Mouse (Mus musculus) liver, postnatal 0 days (tissue): ENCODE data around the gene Hist1h1e. TPM values are rescaled to one million over a fixed set of nuclear protein-coding genes. Genes with fewer than 3 reads are reported as not detected.
"Not testable (repeated sequence)": the region's sequence is repeated elsewhere in the genome, so short reads cannot be mapped to it uniquely, and the experiment has no call there.

ENCODE experiments used
- ATAC-seq: fragments of 200-750 bp; cut with Nextera tagmentation; 2 replicates; pipeline ENCODE4 v1.8.0; 2017; ENCODE audit warnings: mild to moderate bottlenecking, moderate library complexity
- DNase-seq: peaks from one replicate; pipeline ENCODE4 v3.0.0-alpha.2; 2016
- H3K27ac ChIP-seq: fragments of 300-500 bp; sonication (generic); 2 replicates; pipeline ENCODE4 v1.5.1; 2014; ENCODE audit warnings: antibody characterized with exemption, moderate library complexity, mild to moderate bottlenecking, low read depth
- H3K27me3 ChIP-seq: fragments of 300-500 bp; sonication (generic); 2 replicates; pipeline ENCODE4 v1.6.1; 2014; ENCODE audit warnings: low read length, control low read depth, mixed read lengths; ENCODE audit not compliant: insufficient read depth
- H3K36me3 ChIP-seq: fragments of 300-500 bp; sonication (generic); replicated peaks from 2 replicates; pipeline ENCODE4 v1.6.1; 2014; ENCODE audit warnings: mild to moderate bottlenecking, control low read depth, low read length, moderate library complexity, mixed read lengths; ENCODE audit not compliant: insufficient read depth
- H3K4me1 ChIP-seq: fragments of 300-500 bp; sonication (generic); 2 replicates; pipeline ENCODE4 v1.6.1; 2014; ENCODE audit warnings: antibody characterized with exemption, mild to moderate bottlenecking, control low read depth; ENCODE audit not compliant: insufficient read depth
- H3K4me2 ChIP-seq: fragments of 300-500 bp; sonication (generic); 2 replicates; pipeline ENCODE4 v1.6.1; 2014; ENCODE audit warnings: low read depth, mild to moderate bottlenecking, low read length, moderate library complexity, mixed read lengths
- H3K4me3 ChIP-seq: fragments of 300-500 bp; sonication (generic); 2 replicates; pipeline ENCODE4 v1.5.1; 2014; ENCODE audit warnings: low read depth, low read length
- H3K9ac ChIP-seq: fragments of 300-500 bp; sonication (generic); replicated peaks from 2 replicates; pipeline ENCODE4 v1.6.1; 2014; ENCODE audit warnings: mild to moderate bottlenecking, moderate library complexity
- H3K9me3 ChIP-seq: fragments of 300-500 bp; sonication (generic); 2 replicates; pipeline ENCODE4 v1.6.1; 2016; ENCODE audit warnings: mild to moderate bottlenecking, control low read depth, low read length, mixed read lengths
- CTCF ChIP-seq: sonication (generic); IDR thresholded peaks from 2 replicates; pipeline ENCODE4 v1.5.1; 2016; ENCODE audit warnings: antibody characterized with exemption, low read depth
- EP300 ChIP-seq: IDR thresholded peaks from 2 replicates; pipeline ENCODE4 v1.6.1; 2016; ENCODE audit warnings: antibody characterized with exemption, low read depth, mild to moderate bottlenecking
- WGBS: fragments of 180-500 bp; shearing (Covaris S2); extraction: QIAGEN DNeasy Blood & Tissue Kit; methylation state at CpG from one replicate; pipeline ENCODE4 v1.1.7; 2014; ENCODE audit not compliant: insufficient replicate concordance; 5-methylcytosine and 5-hydroxymethylcytosine counted together
- polyA plus RNA-seq: library from polyadenylated mRNA; unstranded; fragments of >200 nt; fragmentation: Nextera tagmentation; extraction: Ambion mirVana; gene quantifications from 2 replicates; pipeline ENCODE4 v1.2.1, GENCODE M21; 2015

Hist1h1e gene
- polyA plus RNA-seq, 1 experiment from 2014 or later: 16.0 TPM

DNA sequence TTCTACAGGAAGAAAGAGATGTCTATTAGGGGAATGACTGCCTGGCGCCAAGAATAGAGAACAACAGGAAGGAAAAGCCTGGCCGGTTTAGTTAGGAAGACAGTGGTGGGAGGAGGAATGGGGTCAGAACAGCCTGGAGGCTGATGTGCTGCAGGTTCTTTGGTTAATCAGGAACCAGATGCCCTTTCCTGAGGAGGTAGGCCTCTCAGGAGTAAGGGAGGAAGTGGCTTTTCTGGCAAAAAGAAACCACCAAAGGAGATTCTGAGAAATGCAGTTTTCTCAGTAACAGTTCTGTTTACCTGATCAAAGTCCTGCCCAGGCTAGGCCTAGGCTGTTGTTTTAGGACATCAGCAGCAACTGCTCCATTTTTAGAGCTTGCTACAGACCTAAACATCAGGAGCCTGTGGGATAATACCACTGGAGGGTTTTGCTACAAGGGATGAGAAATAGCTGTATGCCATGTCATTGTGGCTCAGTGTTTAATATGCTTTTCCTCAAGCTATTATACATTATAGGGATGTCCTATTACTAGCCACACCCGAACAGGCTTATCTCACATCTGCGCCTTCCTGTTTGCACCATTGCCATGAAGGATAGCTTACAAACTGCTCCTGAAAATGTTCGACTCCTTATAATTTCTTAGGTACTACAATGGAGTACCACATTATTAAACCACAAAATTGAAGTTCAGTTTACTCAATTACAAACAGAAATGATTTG lies 29.1 kb downstream of the Hist1h1e start:
- Histone ChIP-seq H3K27me3 (no peaks in the 10 kb centered on the region), H3K4me1 (peaks cover 35% of the 10 kb centered on the region), H3K9ac (0 out of 2 replicates have a peak overlapping the region, but pooled peaks have one; percentile 42), H3K36me3 (no peaks in the 10 kb centered on the region), H3K9me3 (no peaks in the 10 kb centered on the region), H3K27ac (peak overlapping the region; percentile 78), H3K4me2 (peak overlapping the region; percentile 24), H3K4me3 (no peak overlapping the region)
- 19% methylated on average over 5 of the region's 5 CpGs for WGBS
- no peak for DNase-seq
- TF ChIP-seq CTCF: no peak
- TF ChIP-seq EP300: no peak
- ATAC-seq: no peak

DNA sequence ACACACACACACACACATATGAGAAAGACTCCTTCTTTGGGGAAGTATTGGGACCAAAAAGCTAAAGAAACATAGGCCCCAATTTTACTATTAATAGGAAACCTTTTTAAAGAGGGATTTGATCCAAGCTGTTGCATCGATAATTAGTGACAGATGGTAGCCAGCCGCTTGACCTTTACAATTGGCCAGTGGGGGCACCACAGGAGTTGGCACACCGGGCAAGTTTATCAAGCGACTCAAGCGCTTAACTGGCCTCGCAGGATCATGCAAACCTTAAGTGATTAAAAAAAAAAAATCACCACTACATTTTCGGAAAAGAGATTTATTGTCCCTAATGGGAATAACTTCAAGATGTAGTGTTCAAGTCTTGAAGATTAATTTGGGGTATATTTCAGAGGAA lies 29.7 kb downstream of the Hist1h1e start:
- 75% methylated on average over 7 of the region's 7 CpGs for WGBS
- no peaks in the 10 kb centered on the region for H3K36me3 ChIP-seq
- DNase-seq: no peak
- H3K9ac ChIP-seq: no peak overlapping the region
- ATAC-seq: no peak
- peak overlapping the region; percentile 78 for H3K27ac ChIP-seq
- H3K4me2 ChIP-seq: no peak overlapping the region
- TF ChIP-seq CTCF: no peak
- no peak for TF ChIP-seq EP300
- H3K4me3 ChIP-seq: no peak overlapping the region
- no peaks in the 10 kb centered on the region for H3K9me3 ChIP-seq
- no peaks in the 10 kb centered on the region for H3K27me3 ChIP-seq
- H3K4me1 ChIP-seq: peaks cover 35% of the 10 kb centered on the region

DNA sequence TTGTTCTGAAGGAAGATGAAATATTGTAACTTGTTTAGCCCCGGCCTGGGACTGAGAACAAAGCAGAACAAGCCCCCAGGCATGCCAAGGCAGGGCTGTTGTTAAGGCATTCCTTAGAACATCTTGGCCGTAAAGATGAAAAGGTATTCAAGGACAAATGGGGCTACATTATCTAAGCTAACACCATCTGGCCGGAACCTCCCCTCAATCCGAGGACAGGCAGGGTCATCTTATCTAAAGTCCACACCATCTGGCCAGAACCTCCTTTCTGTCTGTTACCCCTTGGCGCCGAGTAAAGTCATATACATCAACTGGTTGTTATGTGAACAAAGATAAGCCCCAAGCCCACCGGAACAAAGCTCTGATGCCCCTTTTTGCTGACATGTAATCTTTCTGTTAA lies 30.5 kb downstream of the Hist1h1e start:
- H3K27ac ChIP-seq, H3K4me3 ChIP-seq, ATAC-seq, H3K9me3 ChIP-seq, DNase-seq, H3K36me3 ChIP-seq, H3K9ac ChIP-seq, H3K27me3 ChIP-seq, H3K4me2 ChIP-seq: not testable (repeated sequence)
- peaks cover 33% of the 10 kb centered on the region for H3K4me1 ChIP-seq
- WGBS: 65% methylated on average over 7 of the region's 7 CpGs

DNA sequence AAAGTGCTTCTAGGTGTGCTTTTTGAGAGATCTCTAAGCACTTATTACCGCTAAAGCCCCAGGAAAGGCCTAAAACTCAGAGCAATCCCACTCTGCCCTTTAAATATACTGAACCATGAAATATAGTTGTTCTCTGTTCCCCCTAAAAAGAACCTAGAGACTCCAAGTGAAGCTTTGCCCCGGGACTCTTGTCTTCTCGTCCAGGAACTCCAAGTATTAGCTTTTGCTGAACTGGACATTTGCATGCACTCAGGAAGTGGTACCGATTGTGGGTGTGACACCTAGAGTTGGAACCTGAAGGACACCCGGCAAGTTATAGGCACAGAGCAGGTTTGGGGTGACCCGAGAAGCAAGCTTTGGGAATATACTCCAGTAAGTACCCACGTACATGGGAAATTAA lies 31.2 kb downstream of the Hist1h1e start:
- Histone ChIP-seq H3K27me3 (no peaks in the 10 kb centered on the region), H3K36me3 (no peaks in the 10 kb centered on the region), H3K4me3 (no peak overlapping the region), H3K9me3 (no peaks in the 10 kb centered on the region), H3K9ac (no peak overlapping the region), H3K27ac (no peak overlapping the region), H3K4me1 (peaks cover 35% of the 10 kb centered on the region), H3K4me2 (no peak overlapping the region)
- no peak for TF ChIP-seq EP300
- TF ChIP-seq CTCF: no peak
- DNase-seq: no peak
- ATAC-seq: no peak
- 86% methylated on average over 7 of the region's 7 CpGs for WGBS

DNA sequence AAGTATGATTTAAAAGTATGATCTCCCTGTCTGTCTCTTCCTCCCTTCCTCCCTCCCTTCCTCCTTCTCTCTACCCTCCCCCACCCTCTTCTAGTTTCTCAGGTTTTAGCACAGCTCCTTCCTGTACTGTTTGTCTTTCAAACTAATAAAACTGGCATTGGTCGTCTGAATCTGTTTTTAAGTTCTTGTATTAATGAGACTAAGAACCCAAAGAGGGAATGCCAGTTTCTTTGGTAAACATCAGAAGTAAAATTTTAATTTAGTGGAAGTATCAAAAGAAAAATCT lies 35.5 kb downstream of the Hist1h1e start:
- peaks cover 26% of the 10 kb centered on the region for H3K4me1 ChIP-seq
- H3K9ac ChIP-seq: peak overlapping the region; percentile 69
- peak overlapping the region; percentile 97 for H3K27ac ChIP-seq
- no peak for ATAC-seq
- no peaks in the 10 kb centered on the region for H3K27me3 ChIP-seq
- H3K9me3 ChIP-seq: no peaks in the 10 kb centered on the region
- H3K4me3 ChIP-seq: peak overlapping the region; percentile 59
- H3K36me3 ChIP-seq: no peaks in the 10 kb centered on the region
- H3K4me2 ChIP-seq: peak overlapping the region; percentile 86
- TF ChIP-seq EP300: no peak
- no peak for TF ChIP-seq CTCF
- WGBS: 5% methylated on average over 1 of the region's 1 CpGs
- DNase-seq: peak; percentile 11

DNA sequence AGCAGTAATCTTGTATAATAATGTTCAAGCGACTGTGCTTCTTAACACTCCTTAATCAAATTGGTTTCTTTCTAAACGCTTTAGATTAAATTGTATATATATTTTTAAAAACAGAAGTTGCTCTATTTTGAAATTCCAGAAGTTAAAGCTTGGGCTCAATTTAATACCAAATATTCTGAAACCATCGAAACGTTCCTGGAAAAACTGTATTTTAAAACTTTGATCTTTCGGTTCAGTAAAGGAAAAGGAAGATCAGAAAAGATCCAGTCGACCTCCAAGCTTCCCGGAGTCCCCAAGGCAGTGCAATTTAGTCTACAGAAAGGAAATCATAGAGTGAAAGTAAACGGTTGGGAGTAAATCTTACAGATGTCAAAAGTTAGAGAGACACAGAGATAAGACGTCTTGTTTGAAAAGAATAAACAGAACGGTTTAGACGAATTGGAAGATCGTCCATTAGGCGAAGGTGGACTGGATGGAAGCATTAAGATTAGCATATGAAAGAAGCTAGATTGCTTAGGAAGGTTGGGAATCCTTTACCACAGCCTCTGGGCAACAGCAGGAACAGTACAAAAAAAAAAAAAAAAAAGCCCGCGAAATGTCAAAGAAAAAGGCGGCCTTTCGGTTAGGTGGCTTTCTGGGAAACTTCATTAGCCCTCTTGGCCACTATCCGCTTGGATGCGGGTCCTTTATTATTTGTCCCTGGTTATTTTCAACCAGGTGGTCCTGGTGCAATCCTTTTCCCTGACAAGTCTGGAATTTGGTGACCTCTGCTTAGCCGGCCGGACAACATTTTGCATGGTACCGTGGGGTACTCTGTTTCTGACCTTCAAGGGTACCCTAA lies 36.0 kb downstream of the Hist1h1e start:
- ATAC-seq: no peak
- Histone ChIP-seq H3K4me1 (peaks cover 26% of the 10 kb centered on the region), H3K9ac (peak overlapping the region; percentile 69), H3K4me2 (peak overlapping the region; percentile 86), H3K27ac (peak overlapping the region; percentile 97), H3K27me3 (no peaks in the 10 kb centered on the region), H3K36me3 (no peaks in the 10 kb centered on the region), H3K9me3 (no peaks in the 10 kb centered on the region), H3K4me3 (peak overlapping the region; percentile 59)
- TF ChIP-seq EP300 (0 out of 2 replicates have a peak, but pooled peaks have one; percentile 33), CTCF (no peak)
- DNase-seq: no peak
- WGBS: 3% methylated on average over 22 of the region's 22 CpGs
